Mouse (Mus musculus) spleen, adult 18-20 months (tissue): ENCODE results near the gene Gm28710.

Experiments
- DNase-seq, 2 experiments: peaks; one replicate each; pipeline ENCODE4 v3.0.0; 2022; ENCODE audit warnings: mixed read lengths in 2 of 2

The Gm28710 gene

GRCm38 (mm10) chr5:16791243-16791860 lies at the start of gene Gm28710:
Gm28710 (plus strand) TSS chr5:16791810.
- no peak for DNase-seq

GRCm38 (mm10) chr5:16777176-16777575 lies 14.4 kb upstream of the Gm28710 start:
- no peak for DNase-seq

GRCm38 (mm10) chr5:16778610-16779172 lies 12.9 kb upstream of the Gm28710 start:
- DNase-seq = no peak

GRCm38 (mm10) chr5:16785627-16786026 lies 6.0 kb upstream of the Gm28710 start:
- no peak for DNase-seq

GRCm38 (mm10) chr5:16794972-16795371 lies 3.4 kb downstream of the Gm28710 start:
- DNase-seq = no peak

- DNase-seq = no peak
Measured at GRCm38 (mm10) chr5:16802726-16803125, 11.1 kb downstream of the Gm28710 start.

- DNase-seq = no peak
Measured at GRCm38 (mm10) chr5:16838991-16839390, 47.4 kb downstream of the Gm28710 start.

GRCm38 (mm10) chr5:16869309-16869915 lies 77.8 kb downstream of the Gm28710 start:
- DNase-seq = no peak

- no peak for DNase-seq
Measured at GRCm38 (mm10) chr5:16894161-16894560, 102.6 kb downstream of the Gm28710 start.

GRCm38 (mm10) chr5:16919791-16920190 lies 128.2 kb downstream of the Gm28710 start:
- no peak for DNase-seq

- DNase-seq = no peak
Measured at GRCm38 (mm10) chr5:16922473-16922872, 130.9 kb downstream of the Gm28710 start.
